Mouse (Mus musculus): ENCODE data around the gene Sla2. TPM values are rescaled to one million over a fixed set of nuclear protein-coding genes. Genes with fewer than 3 reads are reported as not detected.
"Not testable (repeated sequence)": the region's sequence is repeated elsewhere in the genome, so short reads cannot be mapped to it uniquely, and the experiment has no call there.

The Sla2 gene
- polyA plus RNA-seq, 1 experiment from 2014 or later: 0.41 TPM

DNA sequence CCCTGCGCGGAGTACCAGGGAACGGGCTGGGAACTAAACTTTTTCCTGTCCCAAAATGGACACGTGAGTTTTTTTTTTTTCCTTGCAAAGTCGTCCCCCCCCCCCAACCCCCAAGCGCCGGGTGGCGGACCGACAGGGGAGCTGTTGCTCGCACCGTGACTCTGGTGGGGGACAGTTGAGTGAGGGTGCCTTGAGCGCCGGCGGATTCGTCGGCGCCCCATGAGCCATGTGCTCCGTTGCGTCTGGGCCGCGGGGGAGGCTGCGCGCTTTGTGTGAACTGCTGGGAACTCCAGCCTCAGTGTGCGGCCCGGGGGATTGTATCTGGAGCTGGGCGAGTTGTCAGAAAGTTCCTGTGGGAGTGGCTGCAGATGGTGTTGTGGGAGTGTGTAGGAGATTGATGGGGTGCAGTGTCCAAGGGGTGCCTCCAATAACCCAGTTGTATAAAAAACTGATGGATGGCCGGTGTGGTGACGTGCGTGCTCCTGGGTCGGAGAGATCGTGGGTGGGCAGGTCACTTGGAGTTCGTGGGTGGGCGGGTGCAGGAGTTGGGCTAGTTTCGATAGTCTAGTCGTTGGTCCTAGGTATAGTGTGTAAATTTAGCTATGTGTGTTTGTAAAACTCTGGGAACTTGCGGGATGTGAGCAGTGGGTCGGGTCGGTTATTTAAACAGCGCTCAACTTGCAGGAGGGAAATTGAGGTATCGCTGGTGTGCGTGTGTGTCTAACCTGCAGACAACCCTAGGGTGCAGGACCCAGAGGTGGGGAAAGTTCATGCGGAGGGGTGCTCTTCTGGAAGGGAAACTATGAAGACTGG is 45.8 kb downstream of the Sla2 start:
- under 1% methylated on average over 41 of the region's 42 CpGs for WGBS
- Histone ChIP-seq H3K27me3 (ENCODE audit: control insufficient read depth, insufficient read depth, low read length) (no peaks in the 10 kb centered on the region), H3K4me1 (ENCODE audit: control insufficient read depth, insufficient read depth, low read length) (peaks cover 59% of the 10 kb centered on the region)

GRCm38 (mm10) chr2:156840301-156841027 is 46.5 kb downstream of the Sla2 start:
- H3K27me3 ChIP-seq (ENCODE audit: control insufficient read depth, insufficient read depth, low read length): no peaks in the 10 kb centered on the region
- peak overlapping the region; percentile 94 for H3K9ac ChIP-seq (ENCODE audit: low read length)
- peak; percentile 25 for ATAC-seq (ENCODE audit: insufficient read depth, low FRiP score)
- H3K4me2 ChIP-seq (ENCODE audit: low read depth, low read length): peak overlapping the region; percentile 63
- peak overlapping the region; percentile 95 for H3K27ac ChIP-seq (ENCODE audit: low read length)
- H3K4me1 ChIP-seq (ENCODE audit: control insufficient read depth, insufficient read depth, low read length): peaks cover 52% of the 10 kb centered on the region
- H3K4me3 ChIP-seq (replicated peaks; ENCODE audit: low read length): peak overlapping the region; percentile 88
- H3K36me3 ChIP-seq (ENCODE audit: control insufficient read depth, insufficient read depth, low read length): 0 out of 2 replicates have a peak, but pooled peaks cover 4% of the 10 kb centered on the region
- no peaks in the 10 kb centered on the region for H3K9me3 ChIP-seq (replicated peaks; ENCODE audit: control insufficient read depth, low read length)
- 1% methylated on average over 62 of the region's 79 CpGs for WGBS

More for the DNA sequence above, 45.8 kb downstream of the Sla2 start:
- H3K4me3 ChIP-seq (replicated peaks; ENCODE audit: low read length): peak overlapping the region; percentile 88
- no peaks in the 10 kb centered on the region for H3K36me3 ChIP-seq (ENCODE audit: control insufficient read depth, insufficient read depth, low read length)
- peak overlapping the region; percentile 63 for H3K4me2 ChIP-seq (ENCODE audit: low read depth, low read length)
- H3K9me3 ChIP-seq (replicated peaks; ENCODE audit: control insufficient read depth, low read length): no peaks in the 10 kb centered on the region
- peak overlapping the region; percentile 95 for H3K27ac ChIP-seq (ENCODE audit: low read length)
- ATAC-seq (ENCODE audit: insufficient read depth, low FRiP score): peak; percentile 30
- peak overlapping the region; percentile 94 for H3K9ac ChIP-seq (ENCODE audit: low read length)

DNA sequence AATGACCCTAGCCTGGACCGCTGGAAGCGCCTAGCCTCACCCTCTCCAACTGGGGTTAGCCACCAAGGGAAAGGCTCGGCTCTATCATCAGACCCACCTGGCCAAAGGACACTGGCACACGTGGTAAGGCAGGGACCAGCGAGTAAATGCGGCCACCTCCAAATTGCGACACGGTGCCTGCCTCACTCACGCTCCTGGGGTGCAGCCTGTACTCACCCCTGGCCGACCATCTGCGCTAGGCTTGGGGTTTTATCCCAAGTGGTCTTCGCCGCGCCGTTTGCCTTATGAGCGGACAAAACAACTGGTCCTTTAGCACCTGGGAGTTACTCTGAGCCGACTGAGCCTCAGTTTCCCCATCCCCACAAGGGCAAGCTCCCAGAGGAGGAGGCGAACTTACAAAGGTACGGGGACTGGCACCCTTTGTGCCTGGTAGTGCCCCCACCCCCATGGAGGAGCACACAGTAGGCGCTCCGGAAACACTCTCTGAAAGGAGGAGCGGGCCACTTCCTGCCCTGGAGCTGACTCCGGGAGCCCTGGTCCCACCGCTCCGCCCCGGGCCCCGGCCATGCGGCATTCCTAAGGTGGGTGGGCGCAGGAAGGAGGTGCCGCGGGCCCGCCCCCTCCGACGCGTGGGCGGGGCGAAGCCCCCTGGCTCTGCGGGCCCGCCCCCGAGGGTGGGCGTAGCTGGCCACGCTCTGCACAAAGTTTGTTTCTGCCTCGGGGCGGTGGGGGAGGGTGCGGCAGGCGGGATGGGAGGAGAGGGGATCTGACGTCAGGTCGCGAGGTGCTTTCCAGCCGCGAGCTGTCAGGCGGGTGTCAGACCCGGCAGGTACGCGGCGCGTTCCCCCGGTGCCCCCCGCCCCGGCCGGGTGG is 47.4 kb downstream of the Sla2 start, which contains the start of gene Tgif2:
Tgif2 (plus strand) TSS at position 689 of the 873 bp plus-strand sequence.
- H3K4me2 ChIP-seq (ENCODE audit: low read depth, low read length): peak within 1 kb of the TSS; percentile 63

DNA sequence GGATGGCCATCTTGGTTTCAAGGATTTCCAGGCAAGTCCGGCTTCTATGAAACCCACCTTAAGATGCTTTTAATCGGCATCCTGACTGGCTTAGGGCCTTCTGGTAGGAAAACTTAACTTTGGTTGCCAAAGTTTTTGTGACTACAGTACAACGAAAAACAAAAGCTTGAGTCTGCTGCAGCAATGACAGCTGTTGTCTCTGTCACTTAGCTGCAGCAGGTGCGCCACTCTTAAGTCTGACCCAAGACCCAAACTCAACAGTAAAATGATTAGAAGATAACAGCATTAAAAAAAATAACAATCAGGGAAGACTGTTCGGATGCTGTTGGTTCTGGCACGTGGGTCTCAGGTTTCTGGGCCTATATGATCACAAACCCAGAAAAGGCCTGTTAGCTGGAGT is 48.2 kb downstream of the Sla2 start:
- 48% methylated on average over 6 of the region's 6 CpGs for WGBS
- H3K4me2 ChIP-seq (ENCODE audit: low read depth, low read length): peak overlapping the region; percentile 63
- no peaks in the 10 kb centered on the region for H3K27me3 ChIP-seq (ENCODE audit: control insufficient read depth, insufficient read depth, low read length)
- H3K9ac ChIP-seq (ENCODE audit: low read length): peak overlapping the region; percentile 94
- no peaks in the 10 kb centered on the region for H3K9me3 ChIP-seq (replicated peaks; ENCODE audit: control insufficient read depth, low read length)
- H3K27ac ChIP-seq (ENCODE audit: low read length): peak overlapping the region; percentile 95; the same call in 1 of the 2 replicates
- ATAC-seq (ENCODE audit: insufficient read depth, low FRiP score): no peak
- H3K4me3 ChIP-seq (replicated peaks; ENCODE audit: low read length): peak overlapping the region; percentile 88
- H3K4me1 ChIP-seq (ENCODE audit: control insufficient read depth, insufficient read depth, low read length): peaks cover 39% of the 10 kb centered on the region
- 0 out of 2 replicates have a peak, but pooled peaks cover 10% of the 10 kb centered on the region for H3K36me3 ChIP-seq (ENCODE audit: control insufficient read depth, insufficient read depth, low read length)

More for the DNA sequence above, 47.4 kb downstream of the Sla2 start, which contains the start of gene Tgif2:
- ATAC-seq (ENCODE audit: insufficient read depth, low FRiP score): peak; percentile 88
- peak within 1 kb of the TSS; percentile 95 for H3K27ac ChIP-seq (ENCODE audit: low read length)
- H3K9me3 ChIP-seq (replicated peaks; ENCODE audit: control insufficient read depth, low read length): no peaks in the 10 kb centered on the region
- H3K36me3 ChIP-seq (ENCODE audit: control insufficient read depth, insufficient read depth, low read length): 0 out of 2 replicates have a peak, but pooled peaks cover 8% of the 10 kb centered on the region
- 3% methylated on average over 61 of the region's 61 CpGs for WGBS
- H3K4me3 ChIP-seq (replicated peaks; ENCODE audit: low read length): peak within 1 kb of the TSS; percentile 88
- peaks cover 42% of the 10 kb centered on the region for H3K4me1 ChIP-seq (ENCODE audit: control insufficient read depth, insufficient read depth, low read length)
- peak within 1 kb of the TSS; percentile 94 for H3K9ac ChIP-seq (ENCODE audit: low read length)
- no peaks in the 10 kb centered on the region for H3K27me3 ChIP-seq (ENCODE audit: control insufficient read depth, insufficient read depth, low read length)

- H3K9me3 ChIP-seq (replicated peaks; ENCODE audit: control insufficient read depth, low read length): peaks cover 19% of the 10 kb centered on the region
- H3K4me1 ChIP-seq (ENCODE audit: control insufficient read depth, insufficient read depth, low read length): peaks cover 13% of the 10 kb centered on the region; the same call in 1 of the 2 replicates
- no peak overlapping the region for H3K4me2 ChIP-seq (ENCODE audit: low read depth, low read length)
- H3K27ac ChIP-seq (ENCODE audit: low read length): no peak overlapping the region
- no peak overlapping the region for H3K4me3 ChIP-seq (replicated peaks; ENCODE audit: low read length)
- 96% methylated on average over 11 of the region's 11 CpGs for WGBS
- H3K36me3 ChIP-seq (ENCODE audit: control insufficient read depth, insufficient read depth, low read length): peaks cover 38% of the 10 kb centered on the region
- H3K9ac ChIP-seq (ENCODE audit: low read length): no peak overlapping the region
- no peak for ATAC-seq (ENCODE audit: insufficient read depth, low FRiP score)
- H3K27me3 ChIP-seq (ENCODE audit: control insufficient read depth, insufficient read depth, low read length): no peaks in the 10 kb centered on the region
These were observed 52.7 kb downstream of the Sla2 start for GRCm38 (mm10) chr2:156834336-156834735.

DNA sequence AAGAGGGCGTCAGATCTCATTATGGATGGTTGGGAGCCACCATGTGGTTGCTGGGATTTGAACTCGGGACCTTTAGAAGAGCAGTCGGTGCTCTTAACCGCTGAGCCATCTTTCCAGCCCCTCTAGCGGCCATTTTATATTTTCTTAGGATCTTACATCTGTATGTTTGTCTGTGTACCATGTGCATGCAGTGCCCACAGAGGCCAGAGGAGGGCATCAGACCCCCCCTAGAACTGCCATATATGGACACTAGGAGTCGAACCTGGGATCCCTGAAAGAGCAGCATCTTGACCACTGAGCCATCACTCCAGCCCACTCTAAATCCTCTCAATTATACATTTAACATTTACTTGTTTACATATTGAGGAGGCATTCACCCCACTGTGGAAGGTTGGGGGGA is 61.9 kb downstream of the Sla2 start:
- H3K9ac ChIP-seq (ENCODE audit: low read length); ATAC-seq (ENCODE audit: insufficient read depth, low FRiP score); H3K27ac ChIP-seq (ENCODE audit: low read length); H3K4me1 ChIP-seq (ENCODE audit: control insufficient read depth, insufficient read depth, low read length); H3K9me3 ChIP-seq (replicated peaks; ENCODE audit: control insufficient read depth, low read length); H3K4me3 ChIP-seq (replicated peaks; ENCODE audit: low read length); H3K4me2 ChIP-seq (ENCODE audit: low read depth, low read length); H3K36me3 ChIP-seq (ENCODE audit: control insufficient read depth, insufficient read depth, low read length); H3K27me3 ChIP-seq (ENCODE audit: control insufficient read depth, insufficient read depth, low read length): not testable (repeated sequence)
- 86% methylated on average over 6 of the region's 6 CpGs for WGBS

Other genes with a start within 250 kb of the Sla2 start
- 1,649 and 1,814 TPM in 2 replicates for gene Myl9, start 111.8 kb downstream of the Sla2 start, polyA plus RNA-seq (2015; fragmentation: Nextera tagmentation; extraction: Ambion mirVana)
- gene Tgif2, start 47.2 kb downstream of the Sla2 start, polyA plus RNA-seq (2015; fragmentation: Nextera tagmentation; extraction: Ambion mirVana): 33.7 and 36.5 TPM in 2 replicates
- gene 4930518I15Rik, start 29.2 kb downstream of the Sla2 start, polyA plus RNA-seq (2015; fragmentation: Nextera tagmentation; extraction: Ambion mirVana): 6.7 and 7.3 TPM in 2 replicates
- gene Rab5if, start 24.1 kb downstream of the Sla2 start, polyA plus RNA-seq (2015; fragmentation: Nextera tagmentation; extraction: Ambion mirVana): 173 and 190 TPM in 2 replicates
- gene Ndrg3, start 104.9 kb upstream of the Sla2 start, polyA plus RNA-seq (2015; fragmentation: Nextera tagmentation; extraction: Ambion mirVana): 41.9 and 44.5 TPM in 2 replicates
- gene Dsn1, start 120.0 kb upstream of the Sla2 start, polyA plus RNA-seq (2015; fragmentation: Nextera tagmentation; extraction: Ambion mirVana): 28.5 and 28.6 TPM in 2 replicates
- 2.1 and 2.6 TPM in 2 replicates for gene Soga1, start 192.1 kb upstream of the Sla2 start, polyA plus RNA-seq (2015; fragmentation: Nextera tagmentation; extraction: Ambion mirVana)
- not detected in 2 replicates for gene Tldc2, start 199.9 kb upstream of the Sla2 start, polyA plus RNA-seq (2015; fragmentation: Nextera tagmentation; extraction: Ambion mirVana)
- 27.2 and 29.1 TPM in 2 replicates for gene Samhd1, start 248.1 kb upstream of the Sla2 start, polyA plus RNA-seq (2015; fragmentation: Nextera tagmentation; extraction: Ambion mirVana)